Mouse (Mus musculus) layer of hippocampus, adult 2 months (tissue): Measurements from ENCODE around the gene Wdr73. TPM values are rescaled to one million over a fixed set of nuclear protein-coding genes. Genes with fewer than 3 reads are reported as not detected.
"Not testable (repeated sequence)": the region's sequence is repeated elsewhere in the genome, so short reads cannot be mapped to it uniquely, and the experiment has no call there.

ENCODE experiments used
- DNase-seq, 2 experiments: peaks; one replicate each; pipeline ENCODE4 v3.0.0; 2022; ENCODE audit warnings: low spot score in 2 of 2
- H3K27ac ChIP-seq: fragments of 200-600 bp; 2 replicates; pipeline ENCODE4 v1.8.1; 2022
- H3K4me3 ChIP-seq: fragments of 200-600 bp; 2 replicates; pipeline ENCODE4 v1.8.1; 2022; ENCODE audit warnings: mild to moderate bottlenecking
- CTCF ChIP-seq: fragments of 200-600 bp; conservative IDR thresholded peaks from 2 replicates; pipeline ENCODE4 v1.8.1; 2022; ENCODE audit warnings: antibody characterized with exemption, mild to moderate bottlenecking, moderate library complexity
- long read RNA-seq, 2 experiments: library from polyadenylated mRNA; stranded (forward); transcript quantifications; one replicate each; pipeline ENCODE4 v2.0.0; 2021; ENCODE audit warnings: borderline mapping rate in 2 of 2
- total RNA-seq, 2 experiments: library from RNA; stranded (reverse); gene quantifications; 2 replicates each; pipeline ENCODE4 v1.2.3; 2021

Wdr73 gene
- 10 to 100 TPM; 31.2 to 33.3 TPM for total RNA-seq
- long read RNA-seq, experiment 1, transcript Wdr73-205 (7 exons, 2,549 nt), result major isoform, 6 of 27 reads
- long read RNA-seq, experiment 1, partial matches to known transcripts, result 4 of 27 reads
- long read RNA-seq, experiment 1, other reads (novel, unspliced or antisense), result 11 of 27 reads
- long read RNA-seq, experiment 2, transcript Wdr73-205 (7 exons, 2,549 nt), result major isoform, 11 of 31 reads
- long read RNA-seq, experiment 2, transcript Wdr73-201 (8 exons, 2,114 nt), result minor isoform, 7 of 31 reads
- long read RNA-seq, experiment 2, partial matches to known transcripts, result 2 of 31 reads
- long read RNA-seq, experiment 2, other reads (novel, unspliced or antisense), result 10 of 31 reads

DNA sequence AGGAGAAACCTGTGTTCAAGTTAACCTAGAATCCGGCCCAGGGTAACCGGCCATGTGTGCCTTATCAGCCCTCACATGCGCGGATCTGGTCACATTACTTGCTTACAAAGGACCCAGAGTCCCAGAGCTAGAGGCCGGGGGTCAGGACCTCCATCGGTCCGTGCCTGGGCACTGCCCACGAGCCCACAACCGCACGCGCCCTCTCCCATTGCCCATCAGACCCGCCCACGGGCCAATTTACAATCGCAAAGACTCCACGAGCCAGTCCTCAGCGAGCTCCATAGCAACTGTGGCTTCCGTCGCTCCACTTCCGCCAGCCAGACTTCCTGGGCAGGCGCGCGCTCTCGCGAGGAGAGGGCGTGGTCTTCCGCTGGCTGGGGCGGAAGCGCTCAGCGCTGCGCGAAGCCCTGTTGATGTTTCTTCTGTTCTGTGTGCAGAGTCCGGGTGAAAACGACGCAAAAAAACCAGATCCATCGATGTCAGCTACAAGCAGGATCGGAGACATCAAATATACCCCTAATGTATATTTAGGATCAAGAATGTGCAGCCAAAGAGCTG lies at the start of gene Wdr73:
Gene Wdr73, minus strand, starts transcription at position 326 of the 558 bp plus-strand sequence.
- H3K4me3 ChIP-seq, result peak within 1 kb of the TSS; percentile 84
- TF ChIP-seq CTCF, result no peak
- peak; percentile 88 to 92 for DNase-seq
- H3K27ac ChIP-seq, result peak within 1 kb of the TSS; percentile 80

GRCm38 (mm10) chr7:80947445-80948350 lies 46.6 kb upstream of the Wdr73 start, which contains the start of gene Sec11a:
Gene Sec11a (minus strand): TSS chr7:80947780.
- peak within 1 kb of the TSS; percentile 83 for H3K4me3 ChIP-seq
- TF ChIP-seq CTCF, result peak; percentile 25
- DNase-seq, result peak; percentile 89 to 93
- H3K27ac ChIP-seq, result peak within 1 kb of the TSS; percentile 100

- H3K27ac ChIP-seq, result no peak overlapping the region
- no peak for DNase-seq
- H3K4me3 ChIP-seq, result no peak overlapping the region
- no peak for TF ChIP-seq CTCF
Observed at GRCm38 (mm10) chr7:80939808-80940207, 38.7 kb upstream of the Wdr73 start.

- not testable (repeated sequence) for H3K27ac ChIP-seq, DNase-seq, H3K4me3 ChIP-seq
Observed at GRCm38 (mm10) chr7:80937304-80937666, 36.2 kb upstream of the Wdr73 start.

- H3K4me3 ChIP-seq, DNase-seq, H3K27ac ChIP-seq: not testable (repeated sequence)
Observed at GRCm38 (mm10) chr7:80936617-80937303, 35.7 kb upstream of the Wdr73 start.

DNA sequence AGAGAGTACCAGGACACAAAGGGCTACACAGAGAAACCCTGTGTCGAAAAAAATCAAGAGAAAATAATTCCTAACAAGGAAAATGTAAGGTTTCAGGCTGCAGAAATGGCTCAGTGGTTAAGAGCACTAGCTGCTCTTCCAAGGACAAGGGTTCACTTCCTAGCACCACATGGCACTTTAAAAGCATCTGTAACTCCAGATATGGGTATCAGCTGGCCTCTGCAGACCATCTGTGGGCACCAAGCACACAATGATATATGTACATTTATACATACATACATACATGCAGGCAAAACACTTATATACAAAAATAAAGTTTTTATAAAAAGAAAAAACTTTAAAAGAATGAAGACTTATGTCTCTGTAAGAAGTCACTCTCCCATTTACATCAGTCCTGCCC lies 34.8 kb upstream of the Wdr73 start:
- Histone ChIP-seq H3K4me3 (no peak overlapping the region), H3K27ac (no peak overlapping the region)
- no peak for TF ChIP-seq CTCF
- DNase-seq, result no peak

DNA sequence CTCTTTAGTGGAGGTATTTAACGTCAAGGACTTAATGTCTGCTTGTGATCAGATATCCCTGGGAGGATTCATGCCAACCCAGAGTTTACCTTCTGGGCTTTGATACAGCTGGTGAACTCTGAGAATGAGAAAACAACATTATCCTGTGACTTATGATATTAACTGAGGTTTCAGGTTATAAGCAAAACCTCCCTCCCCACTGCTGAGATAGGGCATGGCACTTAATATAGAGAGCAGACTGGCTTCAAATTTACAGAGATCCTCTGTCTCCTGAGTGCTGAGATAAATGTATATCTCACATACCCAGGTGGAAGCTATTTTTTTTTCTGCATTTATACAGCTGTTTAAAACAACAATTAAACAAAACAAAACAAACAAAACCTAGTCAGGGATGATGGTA lies 31.7 kb upstream of the Wdr73 start:
- TF ChIP-seq CTCF, result no peak
- Histone ChIP-seq H3K4me3 (no peak overlapping the region), H3K27ac (no peak overlapping the region)
- DNase-seq, result no peak

DNA sequence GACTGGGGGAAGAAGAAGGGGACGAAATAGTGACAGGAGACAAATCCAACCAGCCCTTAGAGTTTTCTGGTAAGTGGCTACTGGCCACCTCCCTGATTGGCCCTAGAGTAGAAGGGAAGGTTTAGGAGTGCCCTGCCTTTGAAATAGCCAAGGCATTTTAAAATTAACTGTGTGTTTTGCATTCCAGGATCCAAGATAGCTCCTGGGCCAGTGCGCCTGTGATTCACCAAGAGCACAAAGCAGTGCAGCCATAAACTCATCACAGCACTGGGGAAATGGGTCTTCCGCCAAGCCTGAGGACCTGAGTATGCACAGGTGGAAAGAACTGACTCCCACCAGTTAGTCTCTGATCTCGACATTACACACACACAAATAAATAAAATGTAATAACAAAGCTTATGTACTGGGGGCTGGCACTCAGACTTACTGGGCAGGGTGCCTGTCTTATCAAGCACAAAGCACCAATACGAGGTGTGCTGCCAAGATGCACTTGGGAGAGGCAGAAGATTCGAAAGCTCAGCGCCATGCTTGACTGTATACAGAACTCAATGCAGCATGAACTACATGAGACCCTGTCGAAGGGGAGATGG lies 30.6 kb upstream of the Wdr73 start:
- no peak for TF ChIP-seq CTCF
- Histone ChIP-seq H3K27ac (0 out of 2 replicates have a peak overlapping the region, but pooled peaks have one; percentile 28), H3K4me3 (no peak overlapping the region)
- DNase-seq, result peak in 1 of 2 experiments; percentile 10

GRCm38 (mm10) chr7:80923165-80923564 lies 22.1 kb upstream of the Wdr73 start:
- TF ChIP-seq CTCF, result no peak
- DNase-seq, result no peak
- H3K4me3 ChIP-seq, result no peak overlapping the region
- H3K27ac ChIP-seq, result no peak overlapping the region

DNA sequence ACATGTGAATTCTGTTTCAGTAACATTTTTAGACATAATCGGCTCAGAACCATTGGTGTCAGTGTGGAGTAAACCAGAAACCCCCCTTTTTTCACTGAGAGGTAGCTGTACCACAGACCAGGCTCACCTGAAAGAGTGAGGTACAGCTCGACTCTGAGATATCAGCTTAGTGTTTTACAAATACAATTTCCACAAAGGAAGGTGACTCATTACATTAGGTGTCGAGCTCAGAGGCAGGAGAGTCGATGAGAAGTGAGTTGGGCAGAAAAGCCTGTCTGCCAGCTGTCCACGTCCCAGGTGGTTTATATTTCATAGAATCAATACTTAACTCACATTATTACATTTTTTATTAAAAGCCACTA lies 18.6 kb upstream of the Wdr73 start:
- Histone ChIP-seq H3K4me3 (no peak overlapping the region), H3K27ac (no peak overlapping the region)
- no peak for DNase-seq
- TF ChIP-seq CTCF, result no peak

DNA sequence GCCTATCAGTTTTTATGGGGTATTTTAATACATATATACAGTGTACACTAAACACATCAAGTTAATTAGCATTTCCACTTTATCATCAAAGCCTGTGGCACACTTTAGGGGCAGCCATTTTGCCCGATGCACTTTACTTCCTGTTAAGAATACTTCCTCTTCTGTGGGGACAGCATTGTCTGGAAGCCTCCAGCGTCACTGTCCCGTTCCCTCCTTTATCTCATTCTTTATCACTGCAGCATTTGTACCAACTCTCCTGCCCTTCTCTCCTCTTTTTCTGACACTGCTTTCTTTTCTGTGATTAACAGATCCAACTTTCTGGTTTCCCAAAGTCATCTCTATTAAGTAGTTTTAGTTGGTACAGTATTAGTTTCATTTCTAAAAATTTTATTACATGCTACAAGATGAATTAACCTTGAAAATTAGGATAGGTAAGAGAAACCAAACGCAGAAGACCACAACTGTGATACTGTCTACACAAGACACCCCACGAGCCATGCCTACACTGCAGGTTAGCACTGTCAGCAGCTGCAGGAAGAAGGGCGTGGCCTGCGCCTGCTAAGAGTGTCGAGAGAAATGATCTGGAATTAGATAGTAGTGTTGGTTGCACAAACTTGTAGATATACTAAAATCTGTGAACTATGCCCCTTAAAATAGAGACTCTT lies 18.0 kb upstream of the Wdr73 start:
- no peak for DNase-seq
- H3K4me3 ChIP-seq, result no peak overlapping the region
- TF ChIP-seq CTCF, result no peak
- no peak overlapping the region for H3K27ac ChIP-seq

DNA sequence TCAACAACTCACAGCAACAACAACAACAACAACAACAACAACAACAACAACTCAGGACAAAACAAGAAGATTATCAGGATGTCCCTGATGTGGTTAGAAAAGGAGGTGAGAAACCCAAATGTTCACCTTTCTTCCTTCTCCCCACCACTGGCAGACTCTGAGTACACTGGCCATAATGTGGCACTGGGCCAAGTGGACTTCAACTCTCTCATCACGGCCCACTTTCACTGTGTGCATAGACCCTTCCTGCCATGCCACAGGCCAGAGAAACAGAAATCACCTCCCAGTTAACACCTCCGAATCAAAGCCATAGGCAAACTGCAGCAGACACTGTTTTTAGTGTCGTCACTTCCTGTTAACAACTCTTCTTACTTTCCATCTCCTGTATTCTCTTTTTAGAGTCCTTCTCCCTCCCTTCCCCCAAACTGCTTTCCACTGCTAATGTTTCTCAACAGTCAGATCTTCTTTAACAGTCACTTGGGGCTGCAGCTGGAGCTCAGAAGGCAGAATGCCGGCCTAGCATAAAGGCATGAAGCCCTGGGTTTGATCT lies 16.9 kb upstream of the Wdr73 start:
- no peak overlapping the region for H3K27ac ChIP-seq
- DNase-seq, result no peak
- no peak for TF ChIP-seq CTCF
- H3K4me3 ChIP-seq, result no peak overlapping the region
